Mouse (Mus musculus) adrenal gland, postnatal 25 days (tissue): ENCODE measurements at regions not wholly inside any gene's neighbourhood (a gene's known extent, or its start where the extent isn't known, plus 50 kb on each side); places are given as distances from the start of the nearest gene placed in this dataset.
"Not testable (repeated sequence)": the region's sequence is repeated elsewhere in the genome, so short reads cannot be mapped to it uniquely, and the experiment has no call there.

Experiments used
- DNase-seq: peaks from one replicate; pipeline ENCODE4 v3.0.0; 2021; ENCODE audit warnings: mixed read lengths

DNA sequence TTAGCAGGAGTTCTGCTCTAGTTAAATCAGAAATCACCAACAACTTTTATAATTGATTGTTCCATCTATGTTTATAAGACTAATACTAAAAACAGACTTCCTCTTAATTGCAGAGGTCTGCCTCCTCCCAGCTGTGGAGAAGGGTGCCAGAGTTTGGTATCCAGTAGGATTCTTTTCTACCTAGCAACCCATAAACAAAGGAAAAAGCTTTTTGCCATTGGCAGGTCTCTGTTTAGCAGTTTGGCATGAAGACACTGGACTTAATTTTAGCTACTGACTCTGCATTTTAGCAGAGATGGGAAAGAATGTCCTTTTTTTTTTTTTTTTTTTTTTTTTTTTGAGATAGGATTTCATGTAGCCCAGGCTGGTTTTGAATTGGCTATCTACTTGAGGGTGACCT is 1628.4 kb downstream of the A830018L16Rik start:
- no peak for DNase-seq

DNA sequence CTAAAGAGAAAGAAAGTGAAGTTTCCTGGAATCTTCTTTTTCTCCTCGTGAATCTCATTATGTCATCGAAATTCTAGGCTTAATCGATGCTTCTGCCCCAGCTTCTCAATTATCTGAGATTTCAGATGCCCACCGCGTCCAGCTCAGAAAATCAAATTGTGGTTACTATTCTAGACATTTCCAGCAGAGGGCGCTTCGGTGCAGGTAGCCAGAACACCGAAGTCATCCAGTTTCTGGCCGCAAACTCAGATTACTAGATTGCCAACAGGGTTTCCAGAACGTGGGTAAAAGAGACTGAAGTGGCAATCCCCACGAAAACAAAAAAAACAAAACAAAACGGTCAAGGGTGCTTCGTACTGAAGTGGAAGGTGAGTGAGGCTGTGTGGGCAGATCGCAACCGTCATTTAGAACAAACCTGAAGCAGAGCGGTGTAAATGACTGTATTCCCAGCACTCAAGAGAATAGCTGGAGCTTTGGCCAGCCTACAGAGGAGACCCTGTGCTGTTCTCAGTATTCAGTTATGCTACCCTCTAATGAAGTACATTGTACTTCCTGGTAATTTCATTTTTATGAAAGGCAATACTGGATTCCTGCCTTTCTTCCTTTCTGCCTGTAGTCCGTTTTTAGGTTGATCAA is 1636.4 kb downstream of the A830018L16Rik start:
- DNase-seq, result peak; percentile 20

DNA sequence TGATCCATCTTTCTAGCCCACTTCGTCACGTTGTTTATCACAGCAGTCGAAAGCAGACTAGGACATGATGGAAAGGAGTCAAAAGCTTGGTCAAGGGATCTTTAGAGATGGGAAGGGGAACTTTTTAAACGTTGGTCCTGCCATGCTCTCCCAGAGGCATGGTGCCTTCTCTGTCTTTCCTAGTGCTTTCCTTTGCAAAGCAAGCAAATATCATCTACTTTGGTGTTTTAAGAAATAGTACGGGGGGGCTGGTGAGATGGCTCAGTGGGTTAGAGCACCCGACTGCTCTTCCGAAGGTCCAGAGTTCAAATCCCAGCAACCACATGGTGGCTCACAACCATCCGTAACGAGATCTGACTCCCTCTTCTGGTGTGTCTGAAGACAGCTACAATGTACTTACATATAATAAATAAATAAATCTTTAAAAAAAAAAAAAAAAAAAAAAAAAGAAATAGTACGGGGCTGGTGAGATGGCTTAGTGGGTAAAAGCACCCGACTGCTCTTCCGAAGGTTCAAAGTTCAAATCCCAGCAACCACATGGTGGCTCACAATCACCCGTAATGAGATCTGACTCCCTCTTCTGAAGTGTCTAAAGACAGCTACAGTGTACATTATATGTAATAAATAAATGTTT is 1637.6 kb downstream of the A830018L16Rik start:
- DNase-seq, result not testable (repeated sequence)

DNA sequence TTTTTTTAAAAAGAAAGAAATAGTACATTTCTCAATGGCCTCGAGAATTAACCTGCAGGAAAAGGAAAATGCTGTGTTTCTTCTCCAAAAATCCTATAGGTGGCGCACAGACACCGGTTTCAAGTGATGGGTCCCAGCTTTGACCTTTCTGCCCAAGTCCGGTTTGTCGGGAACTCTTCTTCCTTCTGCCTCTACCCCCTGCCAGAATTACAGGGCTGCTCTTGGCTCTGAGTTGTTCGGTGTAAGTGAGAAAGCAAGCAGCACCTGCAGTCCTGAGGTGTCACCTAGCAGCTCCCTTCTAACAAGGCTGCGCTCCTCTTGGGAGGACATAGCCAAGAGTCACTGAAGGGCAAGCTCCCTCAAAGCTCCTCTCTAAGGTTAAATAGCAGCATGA is 1638.2 kb downstream of the A830018L16Rik start:
- DNase-seq, result peak; percentile 14

DNA sequence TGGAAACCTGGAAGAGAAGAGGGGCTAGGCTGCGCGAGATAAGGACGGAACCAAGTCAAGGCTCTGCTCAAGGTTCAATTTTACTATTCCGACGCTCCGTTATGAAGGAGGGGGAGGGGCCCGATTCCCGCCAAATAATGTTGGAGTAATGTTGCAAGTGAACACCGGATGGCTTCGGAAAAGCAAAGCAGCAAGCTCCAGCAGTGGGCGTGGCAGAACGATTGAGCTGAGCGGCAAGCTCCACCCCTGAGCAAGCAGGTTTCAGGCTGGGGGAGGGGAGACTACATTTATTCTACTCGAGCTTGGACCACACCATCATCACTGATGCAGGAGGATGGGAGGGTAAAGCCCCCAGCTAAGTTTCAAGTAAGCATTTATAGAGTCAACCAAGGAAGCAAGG is 1643.8 kb downstream of the A830018L16Rik start:
- no peak for DNase-seq

DNA sequence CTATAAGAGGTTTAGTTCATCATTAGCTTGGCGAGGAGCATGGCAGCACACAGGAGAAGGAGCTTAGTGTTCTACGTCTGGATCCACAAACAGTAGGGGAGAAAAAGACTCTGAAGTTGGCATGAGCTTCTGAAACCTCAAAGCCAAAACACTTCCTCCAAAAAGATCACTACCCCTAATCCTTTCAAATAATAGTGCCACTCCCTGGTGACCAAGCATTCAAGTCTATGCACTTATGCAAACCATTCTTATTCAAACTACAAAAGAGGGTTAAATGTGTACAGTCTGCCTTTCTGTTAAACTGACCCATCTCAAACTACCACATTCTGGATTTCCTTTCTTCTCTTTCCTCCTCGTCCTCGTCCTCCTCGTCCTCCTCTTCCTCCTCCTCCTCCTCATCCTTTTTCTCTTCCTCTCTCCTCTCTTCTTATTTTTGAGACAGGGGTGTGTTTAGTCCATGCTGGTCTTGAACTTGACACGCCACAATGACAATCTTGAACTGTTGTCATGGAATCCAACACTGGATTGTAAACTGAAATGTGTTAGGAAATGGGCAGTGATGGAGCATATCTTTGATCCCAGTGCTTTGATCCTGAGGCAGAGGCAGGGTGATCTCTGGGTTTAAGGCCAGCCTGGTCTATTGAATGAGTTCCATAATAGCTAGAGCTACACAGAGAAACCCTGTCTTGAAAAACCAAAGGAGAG is 1645.9 kb downstream of the A830018L16Rik start:
- DNase-seq, result no peak
